Mouse (Mus musculus) liver, embryonic 12.5 days (tissue): ENCODE results near the gene Adamts5. TPM values are rescaled to one million over a fixed set of nuclear protein-coding genes. Genes with fewer than 3 reads are reported as not detected.

Experiments
- ATAC-seq: fragments of 200-750 bp; cut with Nextera tagmentation; 2 replicates; pipeline ENCODE4 v1.8.0; 2017; ENCODE audit warnings: moderate number of reproducible peaks, mild to moderate bottlenecking, moderate library complexity
- H3K27ac ChIP-seq: fragments of 300-500 bp; sonication (generic); 2 replicates; pipeline ENCODE4 v1.5.1; 2016; ENCODE audit warnings: mild to moderate bottlenecking
- H3K27me3 ChIP-seq: fragments of 300-500 bp; sonication (generic); replicated peaks from 2 replicates; pipeline ENCODE4 v1.6.1; 2016; ENCODE audit warnings: mild to moderate bottlenecking, moderate library complexity
- H3K36me3 ChIP-seq: fragments of 300-500 bp; sonication (generic); 2 replicates; pipeline ENCODE4 v1.6.1; 2016; ENCODE audit warnings: mild to moderate bottlenecking, moderate library complexity
- H3K4me1 ChIP-seq: fragments of 300-500 bp; sonication (generic); 2 replicates; pipeline ENCODE4 v1.6.1; 2016
- H3K4me2 ChIP-seq: fragments of 300-500 bp; sonication (generic); 2 replicates; pipeline ENCODE4 v1.6.1; 2016; ENCODE audit warnings: mild to moderate bottlenecking, moderate library complexity
- H3K4me3 ChIP-seq: fragments of 300-500 bp; sonication (generic); 2 replicates; pipeline ENCODE4 v1.5.1; 2016; ENCODE audit warnings: mild to moderate bottlenecking, moderate library complexity
- H3K9ac ChIP-seq: fragments of 300-500 bp; sonication (generic); 2 replicates; pipeline ENCODE4 v1.6.1; 2016; ENCODE audit warnings: mild to moderate bottlenecking, moderate library complexity
- H3K9me3 ChIP-seq: fragments of 300-500 bp; sonication (generic); replicated peaks from 2 replicates; pipeline ENCODE4 v1.6.1; 2016; ENCODE audit warnings: mild to moderate bottlenecking, moderate library complexity
- WGBS: fragments of 180-500 bp; shearing (Covaris S2); methylation state at CpG from one replicate; pipeline ENCODE4 v1.1.7; 2016; ENCODE audit not compliant: insufficient replicate concordance; 5-methylcytosine and 5-hydroxymethylcytosine counted together
- polyA plus RNA-seq: library from polyadenylated mRNA; unstranded; fragments of >200 nt; fragmentation: Nextera tagmentation; extraction: Ambion mirVana; gene quantifications from 2 replicates; pipeline ENCODE4 v1.2.1, GENCODE M21; 2016

Adamts5 gene
- polyA plus RNA-seq, 1 experiment from 2014 or later = 0.61 TPM

DNA sequence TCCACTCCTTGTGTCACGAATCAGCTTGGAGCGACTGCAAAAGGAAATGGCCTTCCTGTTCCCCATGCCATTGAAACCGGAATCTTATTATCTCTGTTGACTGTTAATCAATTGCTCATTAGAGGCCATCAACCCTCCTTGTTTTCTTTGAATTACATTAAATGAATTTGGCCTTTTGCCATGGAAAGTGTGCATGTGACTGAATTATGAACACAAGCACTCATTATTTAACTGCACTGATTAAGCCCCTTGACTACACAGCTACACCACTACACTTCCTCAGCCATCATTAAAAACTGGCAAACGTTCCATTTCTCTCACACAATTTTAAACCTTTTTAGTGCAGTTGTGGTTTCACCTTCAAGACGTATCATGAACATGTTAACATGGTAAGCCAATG, 11.8 kb downstream of the Adamts5 start:
- Histone ChIP-seq H3K9ac (no peak overlapping the region), H3K4me1 (no peaks in the 10 kb centered on the region), H3K4me2 (no peak overlapping the region), H3K36me3 (no peaks in the 10 kb centered on the region), H3K4me3 (no peak overlapping the region), H3K27ac (no peak overlapping the region), H3K27me3 (no peaks in the 10 kb centered on the region), H3K9me3 (no peaks in the 10 kb centered on the region)
- WGBS = 49% methylated on average over 5 of the region's 5 CpGs
- ATAC-seq = no peak

DNA sequence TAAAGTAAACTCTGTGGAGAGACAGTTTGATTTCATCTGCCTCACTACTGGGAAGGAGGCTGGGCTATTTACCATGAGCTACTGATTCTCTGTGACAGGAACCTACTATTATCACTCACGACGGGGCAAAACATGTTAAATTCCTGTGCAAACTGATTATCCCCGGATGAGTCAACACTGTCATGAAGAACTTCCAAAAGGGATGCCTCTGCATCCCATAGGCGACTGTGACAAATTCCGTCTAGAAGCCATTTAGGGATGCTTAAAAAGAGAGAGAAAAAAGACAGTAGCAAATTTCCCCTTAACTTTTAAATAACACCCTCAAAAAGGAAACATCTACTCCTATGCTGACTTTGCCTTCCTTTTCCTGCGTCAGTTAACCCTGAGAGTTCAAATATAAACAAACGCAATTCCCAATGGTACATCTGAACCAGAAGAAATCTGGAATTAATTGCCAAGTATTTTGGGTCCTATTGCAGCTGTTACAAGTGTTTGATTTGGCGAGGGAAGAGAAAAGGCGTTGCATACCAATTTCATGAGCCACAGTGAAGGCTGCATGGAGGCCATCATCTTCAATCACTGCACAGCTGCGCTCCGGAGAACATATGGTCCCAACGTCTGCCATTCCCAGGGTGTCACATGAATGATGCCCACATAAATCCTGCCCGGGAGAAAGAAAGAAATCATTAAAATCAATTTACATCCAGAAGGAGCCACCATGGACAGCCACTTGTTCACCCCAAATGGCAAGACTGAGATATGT, 14.2 kb downstream of the Adamts5 start:
- Histone ChIP-seq H3K4me2 (no peak overlapping the region), H3K4me1 (no peaks in the 10 kb centered on the region), H3K4me3 (no peak overlapping the region), H3K27ac (no peak overlapping the region), H3K27me3 (no peaks in the 10 kb centered on the region), H3K36me3 (no peaks in the 10 kb centered on the region), H3K9ac (no peak overlapping the region), H3K9me3 (no peaks in the 10 kb centered on the region)
- WGBS = 78% methylated on average over 13 of the region's 13 CpGs
- no peak for ATAC-seq

DNA sequence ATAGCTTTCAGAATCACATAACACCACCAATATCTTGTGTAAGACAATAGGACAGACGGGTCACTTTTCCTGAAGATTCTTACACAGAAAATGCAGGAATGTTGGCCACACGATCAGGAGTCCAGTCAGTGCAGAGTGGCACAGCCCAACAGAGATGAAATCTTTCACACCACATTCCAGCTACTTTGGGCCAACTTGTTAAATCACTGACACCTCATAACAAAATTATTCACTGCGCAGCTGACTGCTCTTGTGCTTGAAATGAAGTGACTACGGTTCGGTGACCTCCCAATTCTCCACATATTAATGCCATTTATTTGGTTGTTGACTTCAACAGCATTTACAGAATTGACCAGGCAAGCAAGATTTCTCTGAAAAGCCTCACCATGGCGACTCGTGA, 22.6 kb downstream of the Adamts5 start:
- Histone ChIP-seq H3K27me3 (no peaks in the 10 kb centered on the region), H3K4me1 (no peaks in the 10 kb centered on the region), H3K4me2 (no peak overlapping the region), H3K9ac (no peak overlapping the region), H3K36me3 (no peaks in the 10 kb centered on the region), H3K27ac (no peak overlapping the region), H3K9me3 (no peaks in the 10 kb centered on the region), H3K4me3 (no peak overlapping the region)
- no peak for ATAC-seq
- 75% methylated on average over 7 of the region's 7 CpGs for WGBS

DNA sequence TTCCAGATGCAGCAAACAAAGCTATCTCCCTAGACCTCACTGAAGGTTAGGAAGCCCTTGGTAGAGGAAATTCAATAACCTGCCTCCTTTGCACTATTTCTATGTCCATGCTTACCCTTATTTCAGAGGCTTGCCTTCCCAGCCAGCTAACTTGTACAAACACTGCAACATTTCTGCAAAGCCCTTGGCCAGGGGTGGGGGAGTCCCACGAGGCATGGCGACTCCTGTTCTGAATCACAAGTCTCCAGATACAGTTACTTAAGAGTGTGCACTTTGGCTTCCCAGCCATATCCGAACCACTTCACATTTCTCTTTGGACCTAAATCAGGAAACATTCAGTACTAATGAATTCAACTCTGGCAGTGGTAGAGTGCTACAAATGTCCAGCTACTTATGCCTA, 27.5 kb downstream of the Adamts5 start:
- Histone ChIP-seq H3K4me1 (no peaks in the 10 kb centered on the region), H3K9me3 (no peaks in the 10 kb centered on the region), H3K4me2 (no peak overlapping the region), H3K4me3 (no peak overlapping the region), H3K9ac (no peak overlapping the region), H3K27me3 (no peaks in the 10 kb centered on the region), H3K27ac (no peak overlapping the region), H3K36me3 (no peaks in the 10 kb centered on the region)
- WGBS = 61% methylated on average over 3 of the region's 3 CpGs
- no peak for ATAC-seq

DNA sequence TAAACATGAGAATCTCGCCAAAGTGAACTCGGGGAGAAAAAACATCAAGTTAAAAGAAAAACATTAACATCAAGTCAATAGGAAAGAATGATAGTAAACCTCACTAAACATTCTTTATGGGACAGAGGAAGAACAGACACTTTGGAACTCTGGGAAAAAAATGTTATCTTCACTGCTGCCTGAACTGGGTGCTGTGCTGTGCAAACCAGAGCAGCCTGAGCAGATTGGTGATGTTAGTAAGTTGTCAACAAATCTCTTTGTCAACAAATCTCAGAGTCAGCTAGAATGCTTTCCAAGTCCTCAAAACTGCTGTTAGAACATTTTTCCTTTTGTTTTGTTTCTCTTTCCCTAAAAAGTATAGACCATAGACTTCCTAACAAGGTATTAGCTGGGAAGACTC, 29.7 kb downstream of the Adamts5 start:
- 58% methylated on average over 2 of the region's 2 CpGs for WGBS
- H3K36me3 ChIP-seq = no peaks in the 10 kb centered on the region
- no peak overlapping the region for H3K4me3 ChIP-seq
- H3K9ac ChIP-seq = no peak overlapping the region
- H3K27ac ChIP-seq = no peak overlapping the region
- no peak for ATAC-seq
- no peaks in the 10 kb centered on the region for H3K9me3 ChIP-seq
- no peaks in the 10 kb centered on the region for H3K27me3 ChIP-seq
- no peak overlapping the region for H3K4me2 ChIP-seq
- H3K4me1 ChIP-seq = no peaks in the 10 kb centered on the region

DNA sequence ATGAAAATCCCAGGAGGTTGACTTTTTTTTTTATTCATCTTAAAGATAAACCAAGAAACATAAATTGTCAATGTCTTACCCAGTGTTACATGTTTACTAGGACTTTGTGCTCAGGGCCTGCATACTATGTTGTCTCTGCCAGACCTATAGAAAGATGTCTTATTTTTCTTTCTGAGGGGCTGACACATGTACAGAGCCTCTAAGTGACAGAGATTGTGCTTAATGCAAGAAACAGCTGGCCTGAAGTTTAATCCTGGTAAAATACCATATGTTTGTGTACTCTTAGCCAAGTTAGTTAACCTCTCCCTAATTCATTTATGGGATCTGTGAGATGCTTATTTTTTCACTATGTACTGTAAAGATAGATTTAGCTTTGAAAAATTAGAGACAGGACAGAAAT, 30.4 kb downstream of the Adamts5 start:
- Histone ChIP-seq H3K27me3 (no peaks in the 10 kb centered on the region), H3K27ac (no peak overlapping the region), H3K36me3 (no peaks in the 10 kb centered on the region), H3K9me3 (no peaks in the 10 kb centered on the region), H3K4me2 (no peak overlapping the region), H3K9ac (no peak overlapping the region), H3K4me3 (no peak overlapping the region), H3K4me1 (no peaks in the 10 kb centered on the region)
- ATAC-seq = no peak

DNA sequence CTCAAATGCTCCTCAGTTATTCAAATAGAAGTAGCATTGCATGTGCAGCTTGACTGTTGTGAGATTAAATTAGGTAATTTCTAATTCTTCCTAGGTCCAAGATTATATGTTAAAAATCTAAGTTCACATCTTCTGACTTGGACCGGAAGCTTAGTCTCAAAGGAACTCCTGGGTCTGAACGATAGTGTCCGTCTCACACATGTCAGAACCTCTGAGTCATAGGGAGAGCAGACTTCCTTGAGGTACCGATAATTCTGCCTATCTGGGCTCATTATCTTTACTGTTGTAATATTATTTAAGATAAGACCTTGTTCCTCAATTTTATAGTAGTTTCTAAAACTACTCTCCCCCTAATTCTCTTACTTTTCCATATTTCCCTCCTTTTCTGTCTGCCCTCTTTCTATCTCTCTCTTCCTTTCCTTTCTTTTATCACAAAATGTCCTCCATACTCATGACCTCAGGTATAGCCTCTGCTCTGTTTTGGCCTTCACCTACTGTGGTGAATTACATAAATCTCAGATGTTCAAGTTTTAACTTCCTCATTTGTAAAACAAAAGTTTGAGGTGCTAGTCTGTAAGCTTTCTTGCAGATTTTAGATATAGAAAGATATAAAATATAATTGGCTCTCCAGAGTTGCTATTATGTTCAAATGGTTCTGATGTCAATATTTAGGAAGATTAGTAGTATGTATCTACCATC, 36.8 kb downstream of the Adamts5 start:
- Histone ChIP-seq H3K4me3 (no peak overlapping the region), H3K27me3 (no peaks in the 10 kb centered on the region), H3K9me3 (no peaks in the 10 kb centered on the region), H3K4me1 (no peaks in the 10 kb centered on the region), H3K36me3 (no peaks in the 10 kb centered on the region), H3K9ac (no peak overlapping the region), H3K4me2 (no peak overlapping the region), H3K27ac (no peak overlapping the region)
- ATAC-seq = no peak
- WGBS = 50% methylated on average over 4 of the region's 4 CpGs

DNA sequence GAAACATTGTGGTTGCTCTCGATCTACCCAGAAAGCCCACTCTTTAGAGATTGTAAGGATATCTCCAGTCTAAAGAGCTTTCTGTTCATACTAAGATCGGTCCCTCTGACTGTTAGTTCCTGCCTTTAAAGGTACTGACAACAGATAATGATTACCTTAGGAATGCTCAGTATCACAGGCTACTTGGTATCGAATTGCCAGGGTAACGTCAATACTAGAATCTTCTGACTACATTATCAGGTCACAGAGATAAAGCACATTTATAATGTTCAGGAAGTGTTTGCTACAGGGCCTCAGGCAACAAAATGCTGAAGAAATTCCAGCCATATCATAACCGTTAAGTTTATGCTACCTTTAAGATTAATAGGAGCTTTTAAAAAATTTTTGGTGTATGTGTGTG, 47.1 kb downstream of the Adamts5 start:
- H3K27ac ChIP-seq = no peak overlapping the region
- no peak overlapping the region for H3K4me2 ChIP-seq
- H3K4me1 ChIP-seq = no peaks in the 10 kb centered on the region
- H3K9me3 ChIP-seq = no peaks in the 10 kb centered on the region
- no peak overlapping the region for H3K9ac ChIP-seq
- no peak for ATAC-seq
- no peak overlapping the region for H3K4me3 ChIP-seq
- no peaks in the 10 kb centered on the region for H3K36me3 ChIP-seq
- 66% methylated on average over 5 of the region's 5 CpGs for WGBS
- H3K27me3 ChIP-seq = no peaks in the 10 kb centered on the region

DNA sequence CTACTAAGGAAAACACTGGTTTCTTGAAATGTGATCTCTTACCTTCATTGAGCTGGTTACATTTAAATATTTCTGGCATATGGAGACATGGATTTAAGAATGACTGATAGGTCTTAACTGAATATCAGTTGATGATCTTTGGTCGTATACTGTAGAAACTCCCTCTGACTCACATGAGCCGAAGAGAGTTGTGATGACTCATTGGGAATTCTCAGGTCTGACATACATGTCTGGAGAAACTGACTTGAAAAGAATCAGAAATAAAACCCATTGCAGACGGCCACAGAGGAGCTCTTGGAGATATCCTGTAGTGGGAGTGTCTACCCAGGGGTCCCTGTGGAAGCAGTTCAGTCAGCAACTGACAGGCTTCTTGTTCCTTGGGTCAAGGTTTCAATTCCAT, 74.6 kb downstream of the Adamts5 start:
- Histone ChIP-seq H3K4me3 (no peak overlapping the region), H3K9me3 (no peaks in the 10 kb centered on the region), H3K27ac (no peak overlapping the region), H3K36me3 (no peaks in the 10 kb centered on the region), H3K27me3 (no peaks in the 10 kb centered on the region), H3K4me2 (no peak overlapping the region), H3K9ac (no peak overlapping the region), H3K4me1 (no peaks in the 10 kb centered on the region)
- 51% methylated on average over 3 of the region's 3 CpGs for WGBS
- ATAC-seq = no peak

DNA sequence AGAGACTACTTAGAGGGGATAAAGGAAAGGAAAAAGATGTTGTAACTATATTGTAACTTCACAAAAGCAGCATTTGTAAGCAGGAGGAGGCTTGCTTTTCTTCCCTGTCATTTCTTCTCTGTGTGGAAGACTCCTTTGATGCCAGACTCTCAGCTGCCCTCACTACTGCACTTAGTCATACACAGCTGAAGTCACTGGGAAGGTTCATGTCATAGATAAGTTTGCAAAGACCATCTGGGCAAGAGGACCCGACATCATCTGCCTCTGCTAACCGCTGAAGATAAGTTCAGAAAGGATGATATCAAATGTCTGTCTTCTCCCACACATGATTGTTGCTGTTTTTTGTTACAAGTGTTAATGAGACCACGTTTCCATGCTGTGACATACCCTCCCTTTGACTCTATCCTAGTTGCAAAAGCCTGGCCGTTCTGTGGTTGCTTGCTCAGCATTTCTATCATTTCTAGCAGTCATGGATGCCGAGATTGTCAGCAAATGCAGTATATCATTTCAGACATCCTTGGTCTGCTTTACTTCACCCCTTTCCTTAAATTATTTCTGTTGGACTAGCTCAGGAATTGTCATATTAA, 79.2 kb downstream of the Adamts5 start:
- Histone ChIP-seq H3K27me3 (no peaks in the 10 kb centered on the region), H3K36me3 (no peaks in the 10 kb centered on the region), H3K4me2 (no peak overlapping the region), H3K9ac (no peak overlapping the region), H3K4me1 (no peaks in the 10 kb centered on the region), H3K4me3 (no peak overlapping the region), H3K27ac (no peak overlapping the region), H3K9me3 (no peaks in the 10 kb centered on the region)
- WGBS = 56% methylated on average over 5 of the region's 5 CpGs
- ATAC-seq = no peak

DNA sequence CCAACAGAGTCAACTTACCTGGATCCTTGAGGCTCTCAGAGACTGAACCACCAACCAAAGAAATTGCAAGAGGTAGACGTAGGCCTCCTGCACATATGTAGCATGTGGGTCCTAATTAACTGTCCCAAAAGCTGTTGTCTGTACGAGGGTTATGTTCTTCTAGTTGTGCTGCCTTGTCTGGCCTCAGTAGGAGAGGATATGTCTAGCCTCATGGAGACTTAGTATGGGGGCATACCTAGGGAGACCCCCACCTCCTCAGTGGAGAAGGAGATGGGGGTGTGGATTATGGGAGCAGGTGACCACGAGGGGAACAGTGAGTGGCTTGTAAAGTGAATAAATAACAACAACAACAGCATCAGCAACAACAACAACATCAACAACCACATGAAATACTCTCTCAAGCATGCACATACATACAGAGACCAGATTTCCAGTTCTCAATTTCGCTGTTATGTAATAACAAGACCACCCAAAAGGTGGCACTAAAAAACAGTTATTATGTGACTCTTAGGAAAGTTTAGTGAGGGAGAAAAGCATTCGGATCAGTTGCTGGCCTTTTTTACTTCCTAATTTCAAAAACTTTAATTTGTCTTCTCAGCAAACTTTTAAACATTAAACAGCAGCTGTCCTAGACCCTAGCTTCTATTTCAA, 81.7 kb downstream of the Adamts5 start:
- 45% methylated on average over 5 of the region's 5 CpGs for WGBS
- no peaks in the 10 kb centered on the region for H3K9me3 ChIP-seq
- no peaks in the 10 kb centered on the region for H3K27me3 ChIP-seq
- H3K4me2 ChIP-seq = no peak overlapping the region
- H3K36me3 ChIP-seq = no peaks in the 10 kb centered on the region
- no peak for ATAC-seq
- no peak overlapping the region for H3K27ac ChIP-seq
- H3K4me3 ChIP-seq = no peak overlapping the region
- H3K9ac ChIP-seq = no peak overlapping the region
- H3K4me1 ChIP-seq = no peaks in the 10 kb centered on the region

DNA sequence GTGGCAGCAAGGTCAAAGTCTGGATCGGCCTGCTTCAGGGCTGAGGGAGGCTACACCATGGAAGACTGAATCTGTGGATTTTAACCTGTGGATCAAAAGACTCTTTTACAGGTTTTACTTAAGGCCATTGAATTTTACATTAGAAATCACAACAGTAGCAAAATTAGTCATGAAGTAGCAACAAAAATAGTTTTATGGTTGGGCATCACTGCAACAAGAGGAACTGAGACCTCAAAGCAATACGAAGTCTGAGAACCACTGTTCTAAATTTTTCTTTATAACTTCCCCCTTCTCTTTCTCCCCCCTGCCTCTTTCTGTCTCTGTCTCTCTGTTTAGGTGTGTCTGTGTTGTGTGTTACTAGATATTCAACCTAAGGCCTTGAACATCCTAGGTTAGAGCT, 87.5 kb downstream of the Adamts5 start:
- Histone ChIP-seq H3K4me1 (no peaks in the 10 kb centered on the region), H3K4me2 (no peak overlapping the region), H3K36me3 (no peaks in the 10 kb centered on the region), H3K9me3 (no peaks in the 10 kb centered on the region), H3K9ac (no peak overlapping the region), H3K4me3 (no peak overlapping the region), H3K27me3 (no peaks in the 10 kb centered on the region), H3K27ac (no peak overlapping the region)
- ATAC-seq = no peak
- WGBS = 54% methylated on average over 2 of the region's 2 CpGs
